Mouse (Mus musculus) cerebellum, adult 9-10 months (tissue): ENCODE results near the gene Birc7.

ENCODE experiments used
- DNase-seq: peaks from one replicate; pipeline ENCODE4 v3.0.0; 2022

The Birc7 gene

GRCm38 (mm10) chr2:180905556-180906221, 23.1 kb upstream of the Birc7 start:
- no peak for DNase-seq

DNA sequence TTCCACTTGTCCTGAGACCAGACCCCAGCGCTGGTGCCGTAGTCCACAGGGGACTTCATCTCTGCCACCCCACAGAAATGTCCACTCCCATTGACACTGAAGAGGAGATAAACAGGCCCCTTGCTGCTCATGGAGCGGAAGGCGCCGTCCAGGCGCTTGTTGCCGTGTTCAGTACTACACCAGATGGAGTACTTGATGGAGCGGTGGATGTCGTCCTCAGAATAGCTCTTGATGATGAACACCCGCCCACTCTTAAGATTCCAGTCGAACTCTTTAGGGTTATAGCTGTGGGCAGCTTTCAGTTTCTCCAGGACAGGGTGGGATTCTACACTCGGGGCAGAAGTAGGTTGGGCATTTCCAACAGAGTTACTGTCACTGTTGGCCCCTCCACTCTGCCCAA, 17.9 kb upstream of the Birc7 start:
- DNase-seq = no peak

DNA sequence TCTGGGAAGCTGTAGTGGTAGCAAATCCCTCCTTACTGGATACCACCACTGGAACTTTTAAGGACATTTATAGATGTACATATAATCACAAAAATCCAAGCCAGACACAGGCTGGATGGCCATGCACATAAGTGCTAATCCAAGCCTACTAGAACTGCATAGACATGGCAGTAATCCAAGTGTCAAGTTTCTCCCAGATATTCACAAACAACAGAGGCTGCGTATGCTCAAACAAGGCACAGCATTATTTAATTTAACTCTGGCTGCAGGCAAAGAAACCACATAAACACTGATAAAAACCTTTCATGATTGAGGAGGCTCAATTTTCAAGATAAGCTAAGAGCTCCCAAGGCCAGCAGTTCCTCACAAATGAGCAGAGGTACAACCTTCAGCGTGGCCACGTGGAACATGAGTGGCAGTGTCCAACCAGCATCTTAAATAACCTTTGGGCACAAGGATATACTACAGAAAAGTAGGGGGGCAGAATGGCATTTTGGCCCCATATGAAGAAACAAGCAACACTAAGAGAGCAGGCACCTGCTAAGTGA, 12.9 kb upstream of the Birc7 start:
- no peak for DNase-seq

DNA sequence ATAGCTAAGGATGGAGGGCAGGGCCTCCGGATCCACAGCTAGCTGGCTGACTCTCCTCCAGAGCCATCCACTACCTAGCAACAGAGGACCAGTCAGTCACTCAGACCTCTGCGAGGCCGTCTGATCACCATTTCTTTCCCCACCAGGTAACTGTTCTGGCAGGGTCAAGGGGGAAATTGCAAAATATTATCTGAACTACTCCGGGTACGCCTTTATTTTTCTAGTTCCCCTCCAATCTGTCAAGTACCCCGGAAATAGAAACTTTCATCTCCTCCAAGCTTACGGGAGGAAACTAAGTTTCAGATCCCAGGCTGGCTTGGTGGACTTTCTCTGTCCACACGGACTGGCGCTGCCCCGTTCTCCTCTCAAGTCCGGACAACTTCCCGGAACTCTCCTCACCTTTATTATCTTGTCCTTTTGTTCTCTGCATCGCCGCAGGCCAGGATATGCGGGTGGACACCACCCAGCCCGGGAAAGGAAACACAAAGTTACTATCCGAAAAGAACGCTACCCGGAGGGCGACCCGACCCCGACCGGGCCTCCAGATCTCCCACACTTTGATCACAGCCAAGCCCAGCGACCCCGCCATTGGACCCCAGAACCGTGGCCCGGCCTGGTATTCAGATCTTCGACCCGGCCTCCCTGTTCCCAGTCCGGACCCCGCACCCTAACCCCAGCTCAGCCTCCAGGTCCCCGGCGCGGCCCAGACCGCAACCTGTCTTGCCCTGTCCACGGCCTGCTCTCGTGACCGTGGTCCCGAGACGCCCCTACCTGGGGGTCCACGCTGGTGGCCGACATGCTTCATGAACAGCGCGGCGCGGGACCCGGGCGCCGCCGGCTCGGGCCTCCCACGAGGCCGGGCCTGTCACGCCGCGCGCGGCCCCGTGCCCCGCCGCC, 8.7 kb upstream of the Birc7 start:
- DNase-seq = no peak

- DNase-seq = peak; percentile 98
Observed at GRCm38 (mm10) chr2:180920810-180921400, 7.9 kb upstream of the Birc7 start, which contains the start of gene Ythdf1. Gene Ythdf1 (minus strand): TSS chr2:180920949.

DNA sequence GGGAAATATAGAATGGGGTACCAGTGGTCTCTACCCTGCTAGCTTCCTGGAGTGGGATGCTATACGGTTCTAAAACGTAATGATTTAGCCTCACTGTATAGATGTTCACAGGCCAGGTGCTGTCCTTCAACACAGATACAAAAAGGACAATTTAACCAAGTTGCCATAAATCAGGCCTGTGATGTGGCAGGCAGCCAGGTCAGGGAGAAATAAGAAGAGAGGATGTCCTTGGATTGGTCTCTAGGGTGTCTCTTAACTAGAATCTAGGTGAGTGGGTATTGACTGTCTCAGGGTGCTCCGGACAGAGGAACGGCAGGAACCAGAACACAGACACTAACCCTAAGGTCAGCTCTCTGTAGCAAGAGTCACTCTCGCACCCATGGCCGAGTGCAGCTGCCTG, 6.1 kb upstream of the Birc7 start:
- peak; percentile 41 for DNase-seq

GRCm38 (mm10) chr2:180925176-180925575, 3.6 kb upstream of the Birc7 start:
- peak; percentile 85 for DNase-seq

DNA sequence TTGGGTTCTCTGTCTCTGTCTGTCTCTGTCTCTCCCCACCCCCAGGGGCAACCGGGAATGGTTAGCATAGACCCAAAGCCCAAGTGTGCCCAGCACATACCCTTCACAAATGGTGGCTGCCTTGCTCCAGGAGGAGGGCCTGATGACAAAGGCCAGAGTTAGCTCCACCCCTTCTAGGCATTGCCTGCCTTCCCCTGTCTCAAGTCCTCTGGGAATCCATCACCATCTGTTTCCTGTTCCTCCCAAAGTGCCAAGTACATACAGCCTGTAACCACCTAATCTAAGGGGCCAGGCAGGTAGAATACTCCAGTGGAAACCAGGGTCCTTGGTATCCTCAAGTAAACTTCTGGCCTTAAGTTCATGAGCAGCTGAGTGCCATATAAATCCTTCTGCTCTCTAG, 3.6 kb downstream of the Birc7 start:
- DNase-seq = no peak

DNA sequence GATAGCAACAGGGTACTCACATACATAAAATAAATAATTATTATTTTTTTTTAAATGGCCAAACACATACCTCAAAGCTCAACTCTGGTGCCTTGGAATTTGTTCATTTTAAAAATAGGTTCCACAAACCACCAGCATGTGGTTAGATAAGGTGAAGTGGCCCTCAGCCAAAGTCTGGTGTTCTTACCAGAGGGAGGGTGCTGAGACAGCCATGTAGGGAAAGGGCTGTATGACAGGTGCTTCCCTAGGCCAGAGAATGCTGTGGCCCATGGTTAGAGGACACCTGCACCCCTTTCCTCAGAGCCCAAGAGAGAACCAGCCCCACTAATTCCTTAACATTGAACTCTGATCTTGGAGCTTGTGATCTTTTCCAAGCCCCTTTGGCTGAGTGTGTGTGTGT, 11.4 kb downstream of the Birc7 start:
- no peak for DNase-seq

- DNase-seq = no peak
Observed at GRCm38 (mm10) chr2:180941869-180942268, 13.0 kb downstream of the Birc7 start.

- DNase-seq = no peak
Observed at GRCm38 (mm10) chr2:180949947-180950346, 21.1 kb downstream of the Birc7 start.

DNA sequence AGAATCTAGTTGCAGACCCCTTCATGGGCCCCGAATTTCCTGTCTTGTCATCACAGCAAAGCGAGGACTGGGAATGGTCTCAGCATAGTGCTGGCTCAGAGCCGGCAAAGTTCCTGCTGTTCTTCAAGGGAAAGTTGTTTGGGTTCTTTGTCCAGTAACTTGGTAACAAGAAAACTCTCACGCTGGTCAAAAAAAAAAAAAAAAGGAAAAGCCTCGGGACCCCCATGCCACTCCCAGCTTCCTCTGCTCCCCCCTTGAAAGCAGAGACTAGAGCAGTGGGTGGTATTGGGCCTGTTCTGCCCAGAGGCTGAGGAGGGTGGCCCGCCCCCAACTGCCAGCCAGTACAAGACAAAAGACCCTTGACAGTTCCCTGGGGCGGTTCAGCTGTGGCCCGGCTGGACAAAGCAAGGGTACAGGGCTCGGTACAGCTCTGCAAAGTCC, 23.9 kb downstream of the Birc7 start:
- DNase-seq = peak; percentile 36

GRCm38 (mm10) chr2:180953638-180954037, 24.8 kb downstream of the Birc7 start:
- no peak for DNase-seq

- DNase-seq = peak; percentile 61
Observed at GRCm38 (mm10) chr2:180954061-180955047, 25.5 kb downstream of the Birc7 start, which contains the start of gene Nkain4. Gene Nkain4 (minus strand): TSS chr2:180954699.

GRCm38 (mm10) chr2:180959605-180960004, 30.8 kb downstream of the Birc7 start:
- no peak for DNase-seq

DNA sequence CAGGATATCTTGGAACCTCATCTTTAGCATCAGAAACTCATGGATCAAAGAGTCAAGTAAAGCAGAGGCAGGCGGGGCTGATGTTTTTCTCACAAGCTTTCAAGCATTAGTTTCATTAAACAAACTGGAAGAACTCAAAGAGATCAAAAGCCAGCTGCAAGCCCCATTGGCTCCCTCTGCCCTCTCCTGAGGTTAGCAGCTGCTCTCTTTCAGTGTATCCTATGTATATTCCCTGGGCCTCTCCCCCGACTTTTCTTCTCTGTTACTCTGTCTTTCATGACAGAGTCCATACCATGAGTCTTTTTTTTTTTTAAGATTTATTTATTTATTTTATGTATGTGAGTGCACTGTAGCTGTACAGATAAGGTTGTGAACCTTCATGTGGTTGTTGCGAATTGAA, 31.4 kb downstream of the Birc7 start:
- DNase-seq = no peak

DNA sequence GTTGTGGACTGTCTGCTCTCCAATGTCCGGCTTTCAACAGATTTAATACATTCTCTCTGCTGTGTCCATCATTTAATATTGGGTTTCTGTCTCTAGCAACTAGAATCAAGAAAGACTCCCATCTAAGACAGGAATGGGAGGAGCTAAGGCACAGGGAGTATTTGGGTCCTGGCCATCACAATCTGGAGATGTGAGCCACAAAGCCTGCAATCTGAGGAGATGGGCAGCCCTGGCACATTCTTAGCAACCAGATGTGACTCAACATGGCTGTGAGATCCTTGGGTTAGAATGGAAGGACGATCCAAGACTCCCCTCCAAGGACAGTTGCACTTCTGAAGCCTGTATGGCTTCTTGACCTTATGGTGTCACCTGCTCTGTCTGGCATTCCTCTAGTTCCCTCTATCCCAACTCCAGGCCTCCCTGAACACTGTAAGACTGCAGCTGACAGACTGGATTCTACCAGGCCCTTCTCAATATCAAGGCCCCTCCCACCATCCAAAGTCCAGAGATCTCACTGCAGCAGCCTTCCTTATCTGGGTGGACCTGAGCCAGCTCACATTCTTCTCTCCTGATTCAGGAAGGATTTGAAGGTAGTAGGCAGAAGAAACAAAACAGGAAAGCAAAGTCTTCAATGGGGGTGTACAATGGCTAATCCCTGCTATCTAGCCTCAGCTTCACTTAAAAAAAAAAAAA, 33.9 kb downstream of the Birc7 start:
- DNase-seq = no peak

- peak; percentile 88 for DNase-seq
Observed at GRCm38 (mm10) chr2:180963956-180964355, 35.1 kb downstream of the Birc7 start.

DNA sequence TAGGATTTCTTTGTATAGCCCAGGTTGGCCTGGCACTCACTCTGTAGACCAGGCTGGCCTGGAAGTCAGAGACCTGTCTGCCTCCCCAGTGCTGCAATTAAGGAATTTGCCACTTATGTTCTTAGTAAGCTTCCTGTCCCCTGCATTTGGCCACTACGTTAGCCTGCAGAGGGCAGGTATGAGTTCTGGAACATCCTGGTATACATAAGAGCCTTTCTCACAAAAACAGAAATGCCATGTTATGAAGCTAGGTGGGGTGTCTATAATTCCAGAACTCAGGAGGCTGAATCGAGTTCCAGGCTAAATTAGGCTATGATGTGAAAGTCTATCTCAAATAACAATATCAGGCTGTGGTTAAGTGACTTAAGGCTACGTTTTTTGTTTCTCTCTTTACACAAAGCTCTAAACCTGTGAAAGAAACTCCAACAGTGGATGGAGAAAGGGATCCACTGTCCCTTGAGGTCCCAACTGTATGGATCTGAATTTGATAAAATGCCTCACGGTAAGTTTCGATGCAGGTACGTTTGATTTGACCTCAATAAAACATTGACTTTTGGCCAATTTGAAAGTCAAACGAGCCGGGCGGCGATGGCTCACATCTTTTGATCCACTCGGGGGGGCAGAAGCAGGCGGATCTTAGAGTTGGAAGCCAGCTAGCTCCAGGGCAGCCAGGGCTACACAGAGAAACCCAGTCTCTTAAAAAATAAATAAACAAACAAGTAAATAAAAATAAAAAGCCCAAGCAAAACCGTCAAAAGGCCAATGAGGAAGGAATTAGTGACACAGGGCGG, 37.5 kb downstream of the Birc7 start:
- peak; percentile 69 for DNase-seq

DNA sequence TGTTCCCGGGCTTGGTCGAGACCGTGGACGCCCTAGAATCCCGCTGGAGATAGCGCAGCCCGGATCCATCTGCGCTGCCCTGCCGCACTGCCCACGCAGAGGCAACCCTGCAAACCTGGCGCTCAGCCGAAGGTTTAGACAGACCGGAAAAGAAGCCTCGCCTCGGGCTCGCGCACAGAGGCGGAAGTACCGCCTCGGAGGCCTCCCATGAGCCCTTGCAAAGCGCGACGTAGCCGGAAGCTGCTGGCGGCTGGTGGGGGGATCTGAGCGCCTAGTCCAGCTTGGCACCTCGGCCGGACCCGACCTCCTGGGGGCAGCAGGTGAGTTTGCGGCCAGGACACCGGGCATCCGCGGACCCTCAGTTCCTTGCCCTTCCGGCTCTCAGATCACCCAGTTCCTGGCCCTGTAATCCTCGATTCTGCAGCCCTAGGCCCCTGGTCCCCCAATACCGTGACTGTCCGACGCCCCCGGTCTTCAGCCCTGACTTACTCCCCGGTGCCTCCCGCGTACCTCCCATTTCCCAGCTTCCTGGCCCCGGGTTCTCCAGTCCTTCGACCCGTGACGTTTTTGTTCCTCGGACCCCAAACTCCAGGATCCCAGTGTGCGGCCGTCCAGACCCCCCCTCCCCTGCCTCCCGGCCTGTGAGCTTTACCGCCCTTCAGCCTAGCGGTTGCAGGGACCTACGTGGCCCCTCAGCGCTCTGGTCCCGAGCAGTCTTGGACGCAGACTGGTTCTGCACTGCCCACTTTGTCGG, 38.4 kb downstream of the Birc7 start, which contains the start of gene Arfgap1:
Gene Arfgap1, plus strand, starts transcription at position 216 of the 754 bp plus-strand sequence.
- DNase-seq = peak; percentile 93
